Mouse (Mus musculus) forebrain, embryonic 15.5 days (tissue): Measurements from ENCODE around the gene Mageb3. TPM values are rescaled to one million over a fixed set of nuclear protein-coding genes. Genes with fewer than 3 reads are reported as not detected.

Source experiments
- polyA plus RNA-seq: library from polyadenylated mRNA; unstranded; fragments of >200 nt; fragmentation: Nextera tagmentation; extraction: Ambion mirVana; gene quantifications from 2 replicates; pipeline ENCODE4 v1.2.1, GENCODE M21; 2015

Gene Mageb3
- polyA plus RNA-seq, 1 experiment from 2014 or later: 1.1 TPM

Other genes starting within 250 kb of the Mageb3 start
- 37.5 and 38.2 TPM in 2 replicates for gene Frmd5, start 149.0 kb downstream of the Mageb3 start, polyA plus RNA-seq
- 26.6 and 27.2 TPM in 2 replicates for gene Casc4, start 89.1 kb downstream of the Mageb3 start, polyA plus RNA-seq
- 50.1 and 50.2 TPM in 2 replicates for gene Ctdspl2, start 91 bp downstream of the Mageb3 start, polyA plus RNA-seq
- gene Eif3j1, start 72.5 kb upstream of the Mageb3 start, polyA plus RNA-seq: 10.3 and 10.9 TPM in 2 replicates
- gene Spg11, start 162.3 kb upstream of the Mageb3 start, polyA plus RNA-seq: 8.4 and 9.9 TPM in 2 replicates
- gene B2m, start 191.6 kb upstream of the Mageb3 start, polyA plus RNA-seq: 67.0 and 71.9 TPM in 2 replicates
- not detected in 2 replicates for gene Trim69, start 204.6 kb upstream of the Mageb3 start, polyA plus RNA-seq
- gene Patl2, start 230.1 kb upstream of the Mageb3 start, polyA plus RNA-seq: not detected in 2 replicates
- not detected in 2 replicates for gene Terb2, start 230.2 kb upstream of the Mageb3 start, polyA plus RNA-seq